Mouse (Mus musculus) kidney, postnatal 0 days (tissue): Measurements from ENCODE around the gene Svep1. TPM values are rescaled to one million over a fixed set of nuclear protein-coding genes. Genes with fewer than 3 reads are reported as not detected.
A peak's percentile ranks its signal among the peaks of the same experiment; 100 is the strongest.

Experiments
- ATAC-seq: fragments of 200-750 bp; cut with Nextera tagmentation; replicated peaks from 2 replicates; pipeline ENCODE4 v1.8.0; 2017; ENCODE audit warnings: low read depth, moderate number of reproducible peaks, moderate TSS enrichment, moderate library complexity; ENCODE audit not compliant: low FRiP score
- DNase-seq: peaks from one replicate; pipeline ENCODE4 v3.0.0-alpha.2; 2016; ENCODE audit warnings: low spot score
- H3K27ac ChIP-seq: fragments of 300-500 bp; sonication (generic); 2 replicates; pipeline ENCODE4 v1.5.1; 2014; ENCODE audit warnings: mild to moderate bottlenecking
- H3K27me3 ChIP-seq: fragments of 300-500 bp; sonication (generic); 2 replicates; pipeline ENCODE4 v1.6.1; 2014; ENCODE audit warnings: low read length, mixed read lengths; ENCODE audit not compliant: insufficient read depth
- H3K36me3 ChIP-seq: fragments of 300-500 bp; sonication (generic); 2 replicates; pipeline ENCODE4 v1.6.1; 2014; ENCODE audit warnings: low read length, mixed read lengths; ENCODE audit not compliant: insufficient read depth
- H3K4me1 ChIP-seq: fragments of 300-500 bp; sonication (generic); replicated peaks from 2 replicates; pipeline ENCODE4 v1.6.1; 2014; ENCODE audit warnings: antibody characterized with exemption, low read length, mixed read lengths; ENCODE audit not compliant: insufficient read depth
- H3K4me2 ChIP-seq: fragments of 300-500 bp; sonication (generic); 2 replicates; pipeline ENCODE4 v1.6.1; 2014; ENCODE audit warnings: mild to moderate bottlenecking, low read length, moderate library complexity, mixed read lengths
- H3K4me3 ChIP-seq: fragments of 300-500 bp; sonication (generic); replicated peaks from 2 replicates; pipeline ENCODE4 v1.5.1; 2014; ENCODE audit warnings: low read depth, low read length
- H3K9ac ChIP-seq: fragments of 300-500 bp; sonication (generic); 2 replicates; pipeline ENCODE4 v1.6.1; 2014; ENCODE audit warnings: low read depth, low read length
- H3K9me3 ChIP-seq: fragments of 300-500 bp; sonication (generic); replicated peaks from 2 replicates; pipeline ENCODE4 v1.6.1; 2016; ENCODE audit warnings: low read length, inconsistent platforms, mixed read lengths
- CTCF ChIP-seq: IDR thresholded peaks from 2 replicates; pipeline ENCODE4 v1.5.1; 2016; ENCODE audit warnings: antibody characterized with exemption, low read depth, mild to moderate bottlenecking, moderate library complexity
- WGBS: fragments of 180-500 bp; shearing (Covaris S2); extraction: QIAGEN DNeasy Blood & Tissue Kit; methylation state at CpG from one replicate; pipeline ENCODE4 v1.1.7; 2014; 5-methylcytosine and 5-hydroxymethylcytosine counted together
- polyA plus RNA-seq: library from polyadenylated mRNA; unstranded; fragments of >200 nt; fragmentation: Nextera tagmentation; extraction: Ambion mirVana; gene quantifications from 2 replicates; pipeline ENCODE4 v1.2.1, GENCODE M21; 2015

Gene Svep1
- polyA plus RNA-seq, 1 experiment from 2014 or later, result 2.5 TPM

GRCm38 (mm10) chr4:58084155-58084554 lies 122.5 kb downstream of the Svep1 start:
- Histone ChIP-seq H3K4me1 (no peaks in the 10 kb centered on the region), H3K27me3 (no peaks in the 10 kb centered on the region), H3K36me3 (no peaks in the 10 kb centered on the region), H3K9ac (no peak overlapping the region), H3K4me2 (no peak overlapping the region), H3K4me3 (no peak overlapping the region), H3K9me3 (no peaks in the 10 kb centered on the region), H3K27ac (no peak overlapping the region)
- no peak for DNase-seq
- TF ChIP-seq CTCF, result peak; percentile 21; the same call in 1 of the 2 replicates
- no peak for ATAC-seq
- WGBS, result 92% methylated on average over 5 of the region's 5 CpGs

GRCm38 (mm10) chr4:58082588-58082987 lies 124.1 kb downstream of the Svep1 start:
- Histone ChIP-seq H3K9me3 (no peaks in the 10 kb centered on the region), H3K27ac (no peak overlapping the region), H3K36me3 (no peaks in the 10 kb centered on the region), H3K4me2 (no peak overlapping the region), H3K4me3 (no peak overlapping the region), H3K9ac (no peak overlapping the region), H3K4me1 (no peaks in the 10 kb centered on the region), H3K27me3 (no peaks in the 10 kb centered on the region)
- 0 out of 2 replicates have a peak, but pooled peaks have one; percentile 43 for ATAC-seq
- TF ChIP-seq CTCF, result peak; percentile 92
- 14% methylated on average over 5 of the region's 5 CpGs for WGBS
- DNase-seq, result peak; percentile 80

GRCm38 (mm10) chr4:58079631-58080030 lies 127.0 kb downstream of the Svep1 start:
- peak; percentile 83 for TF ChIP-seq CTCF
- Histone ChIP-seq H3K4me1 (no peaks in the 10 kb centered on the region), H3K27ac (no peak overlapping the region), H3K9ac (no peak overlapping the region), H3K27me3 (no peaks in the 10 kb centered on the region), H3K4me2 (no peak overlapping the region), H3K4me3 (no peak overlapping the region), H3K9me3 (no peaks in the 10 kb centered on the region), H3K36me3 (no peaks in the 10 kb centered on the region)
- ATAC-seq (no peak), DNase-seq (peak; percentile 71)
- WGBS, result 24% methylated on average over 10 of the region's 10 CpGs

- ATAC-seq (no peak), DNase-seq (peak; percentile 10)
- Histone ChIP-seq H3K27ac (no peak overlapping the region), H3K4me2 (no peak overlapping the region), H3K4me3 (no peak overlapping the region), H3K27me3 (no peaks in the 10 kb centered on the region), H3K36me3 (no peaks in the 10 kb centered on the region), H3K9me3 (no peaks in the 10 kb centered on the region), H3K4me1 (no peaks in the 10 kb centered on the region), H3K9ac (no peak overlapping the region)
- 69% methylated on average over 6 of the region's 6 CpGs for WGBS
- no peak for TF ChIP-seq CTCF
Measured at GRCm38 (mm10) chr4:58077950-58078349, 128.7 kb downstream of the Svep1 start.

GRCm38 (mm10) chr4:58077536-58077935 lies 129.1 kb downstream of the Svep1 start:
- no peak overlapping the region for H3K4me2 ChIP-seq
- TF ChIP-seq CTCF, result no peak
- H3K4me1 ChIP-seq, result no peaks in the 10 kb centered on the region
- no peak overlapping the region for H3K9ac ChIP-seq
- H3K4me3 ChIP-seq, result no peak overlapping the region
- no peaks in the 10 kb centered on the region for H3K36me3 ChIP-seq
- H3K27me3 ChIP-seq, result no peaks in the 10 kb centered on the region
- DNase-seq (no peak), ATAC-seq (no peak)
- WGBS, result 96% methylated on average over 4 of the region's 4 CpGs
- H3K9me3 ChIP-seq, result no peaks in the 10 kb centered on the region
- H3K27ac ChIP-seq, result no peak overlapping the region

GRCm38 (mm10) chr4:58072888-58073287 lies 133.8 kb downstream of the Svep1 start:
- ATAC-seq, result no peak
- Histone ChIP-seq H3K9me3 (no peaks in the 10 kb centered on the region), H3K4me2 (no peak overlapping the region), H3K27me3 (no peaks in the 10 kb centered on the region), H3K4me1 (no peaks in the 10 kb centered on the region), H3K27ac (no peak overlapping the region), H3K4me3 (no peak overlapping the region), H3K36me3 (no peaks in the 10 kb centered on the region), H3K9ac (no peak overlapping the region)
- DNase-seq, result no peak
- TF ChIP-seq CTCF, result no peak
- WGBS, result 82% methylated on average over 12 of the region's 12 CpGs

GRCm38 (mm10) chr4:58068886-58069285 lies 137.8 kb downstream of the Svep1 start:
- H3K36me3 ChIP-seq, result no peaks in the 10 kb centered on the region
- H3K4me3 ChIP-seq, result no peak overlapping the region
- no peaks in the 10 kb centered on the region for H3K9me3 ChIP-seq
- H3K9ac ChIP-seq, result no peak overlapping the region
- TF ChIP-seq CTCF, result no peak
- no peaks in the 10 kb centered on the region for H3K27me3 ChIP-seq
- ATAC-seq (no peak), DNase-seq (no peak)
- no peak overlapping the region for H3K4me2 ChIP-seq
- WGBS, result 97% methylated on average over 5 of the region's 5 CpGs
- no peaks in the 10 kb centered on the region for H3K4me1 ChIP-seq
- no peak overlapping the region for H3K27ac ChIP-seq
